Mouse (Mus musculus) megakaryocyte, adult 5-6 weeks (primary cell): ENCODE results near the gene Simc1. TPM values are rescaled to one million over a fixed set of nuclear protein-coding genes. Genes with fewer than 3 reads are reported as not detected.
A peak's percentile ranks its signal among the peaks of the same experiment; 100 is the strongest.

Source experiments
- ATAC-seq: 2 replicates; pipeline ENCODE4 v1.8.0; 2016; ENCODE audit warnings: mild to moderate bottlenecking, inconsistent platforms; ENCODE audit not compliant: poor library complexity, severe bottlenecking
- total RNA-seq, 2 experiments: library from RNA; stranded (forward) in 1 of 2; stranded (reverse) in 1 of 2; fragments of 153-499, 151-499 nt in 1 of 2; fragments of 221-1000, 200-1000 nt in 1 of 2; gene quantifications; 2 replicates each; pipeline versions ENCODE4 v1.2.3 to v1.2.4; 2015 to 2017

Gene Simc1
- total RNA-seq, 2 experiments from 2014 or later: 5.3 to 5.5 TPM

DNA sequence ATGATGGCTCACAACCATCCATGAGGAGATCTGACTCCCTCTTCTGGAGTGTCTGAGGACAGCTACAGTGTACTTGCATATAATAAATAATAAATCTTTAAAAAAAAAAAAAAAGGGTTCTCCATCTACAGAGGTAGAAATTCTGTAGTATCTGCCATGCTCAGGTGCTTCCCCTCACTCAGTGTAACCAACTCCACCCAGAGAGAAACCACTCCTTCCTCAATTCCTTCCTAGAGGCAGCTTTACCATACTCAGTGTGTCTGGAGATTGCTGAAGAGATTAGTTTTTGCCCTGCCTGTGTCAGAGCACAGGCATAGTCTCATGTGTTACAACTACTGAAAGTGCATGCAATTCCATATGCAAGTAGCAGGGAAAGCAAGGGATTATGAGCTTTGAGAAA, 28.6 kb downstream of the Simc1 start:
- no peak for ATAC-seq

DNA sequence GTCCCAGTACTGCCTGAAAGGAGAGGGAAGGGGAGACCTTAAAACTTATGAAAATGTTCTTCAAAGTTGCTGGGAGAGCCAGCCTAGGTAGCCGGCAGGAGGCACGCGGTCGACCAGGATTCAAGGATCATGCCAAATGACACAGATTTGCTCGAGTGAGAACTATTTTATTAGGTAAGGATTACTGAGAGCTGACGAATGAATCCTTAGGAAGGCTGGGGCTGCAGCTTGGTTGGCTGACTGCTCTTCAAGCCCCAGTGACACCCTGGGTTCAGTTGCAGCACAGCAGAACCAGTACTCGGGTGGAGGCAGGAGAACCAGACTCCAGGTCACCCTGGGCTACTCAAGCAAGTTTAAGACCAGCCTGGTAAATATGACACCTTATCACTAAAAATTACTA, 44.5 kb downstream of the Simc1 start:
- no peak for ATAC-seq

DNA sequence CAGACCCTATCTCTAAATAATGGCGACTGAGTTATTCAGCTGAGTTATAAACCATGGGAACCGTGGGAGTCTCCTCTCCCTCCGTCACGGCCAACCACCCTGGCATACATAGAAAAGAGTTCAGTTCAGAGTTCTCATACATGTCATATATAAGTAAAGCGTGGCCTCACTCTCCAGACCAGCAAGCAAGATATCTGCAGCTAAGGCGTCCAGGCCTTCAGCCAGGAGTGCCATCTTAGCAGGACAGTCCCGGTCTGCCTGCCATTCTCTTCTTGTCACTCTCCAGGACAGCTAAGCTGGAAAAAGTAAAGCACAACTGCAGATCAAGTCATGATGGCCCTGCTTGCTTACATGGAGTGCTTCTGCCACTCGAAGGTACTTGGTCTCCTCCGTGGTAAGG, 52.6 kb downstream of the Simc1 start:
- no peak for ATAC-seq

DNA sequence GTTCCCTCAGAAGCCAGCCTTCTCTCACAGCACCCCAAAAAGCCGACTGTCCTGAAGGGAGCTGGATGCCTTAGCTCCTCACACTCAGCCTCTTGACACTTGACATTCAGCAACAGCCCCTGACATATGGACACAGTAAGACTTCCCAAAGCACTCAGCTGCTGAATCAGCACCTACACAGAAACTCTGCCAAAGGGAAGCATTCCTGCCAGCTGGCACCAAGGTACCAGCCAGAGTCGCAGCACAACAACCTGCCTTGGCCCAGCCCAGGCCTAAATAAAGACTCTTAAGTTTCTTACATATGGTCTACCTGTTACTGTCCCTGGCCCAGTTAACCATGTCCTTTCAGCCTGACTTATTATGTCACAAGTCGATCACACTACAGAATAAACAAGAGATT, 53.2 kb downstream of the Simc1 start:
- ATAC-seq: no peak

DNA sequence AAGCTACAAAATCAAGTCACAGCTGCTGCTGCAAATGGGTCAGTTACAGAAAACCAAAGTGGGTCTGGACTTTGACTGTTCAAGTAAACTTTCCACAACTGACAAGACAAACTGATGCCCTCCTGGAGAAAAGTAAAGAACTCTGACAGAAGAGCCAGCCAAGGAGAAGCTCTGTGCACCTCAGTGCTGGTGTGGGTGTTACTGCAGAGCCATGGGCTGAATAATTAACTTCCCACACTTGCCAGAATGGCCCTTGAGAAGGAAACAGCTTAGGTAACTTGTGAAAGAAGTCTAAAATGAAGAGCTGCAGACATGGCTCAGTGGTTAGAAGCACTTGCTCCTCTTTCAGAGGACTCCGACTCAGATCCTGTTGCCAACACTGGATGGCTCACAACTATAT, 54.1 kb downstream of the Simc1 start:
- no peak for ATAC-seq

DNA sequence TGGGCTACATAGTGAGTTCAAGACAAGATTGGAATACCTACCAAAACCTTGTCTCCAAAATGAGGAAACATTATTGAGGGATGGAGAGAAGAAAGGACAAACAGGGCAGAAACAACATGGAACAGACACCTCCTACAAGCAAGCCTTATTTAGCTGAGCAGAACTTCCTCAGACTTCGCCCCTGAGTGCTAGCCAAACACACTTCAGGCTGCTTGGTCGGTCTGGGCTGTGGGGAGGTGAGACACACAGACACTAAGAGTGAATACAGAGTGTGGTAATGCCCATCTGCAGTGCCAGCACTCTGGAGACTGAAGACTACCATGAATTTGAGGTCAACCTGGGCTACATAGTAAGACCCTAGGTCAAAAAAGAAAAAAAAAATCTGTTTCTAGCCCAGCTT, 56.1 kb downstream of the Simc1 start:
- no peak for ATAC-seq

DNA sequence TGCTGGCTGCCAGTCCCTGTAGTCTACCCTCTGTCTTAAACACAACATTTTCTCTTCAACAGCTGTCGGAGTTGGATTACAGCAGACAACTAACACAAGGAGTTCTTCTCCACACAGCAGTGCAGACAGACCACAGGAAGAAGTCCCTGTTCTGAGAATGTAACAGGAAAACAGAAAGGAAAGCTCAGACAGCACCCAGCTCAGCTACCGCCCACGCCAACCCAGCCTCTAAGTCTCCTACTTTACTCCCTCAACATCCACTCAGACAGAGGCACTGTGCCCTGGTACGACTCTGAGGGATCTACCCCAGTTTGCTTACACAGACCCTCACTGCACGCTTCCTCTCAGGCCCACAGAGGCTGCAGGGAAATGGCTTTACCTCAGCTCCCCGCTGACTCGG, 57.0 kb downstream of the Simc1 start:
- no peak for ATAC-seq

DNA sequence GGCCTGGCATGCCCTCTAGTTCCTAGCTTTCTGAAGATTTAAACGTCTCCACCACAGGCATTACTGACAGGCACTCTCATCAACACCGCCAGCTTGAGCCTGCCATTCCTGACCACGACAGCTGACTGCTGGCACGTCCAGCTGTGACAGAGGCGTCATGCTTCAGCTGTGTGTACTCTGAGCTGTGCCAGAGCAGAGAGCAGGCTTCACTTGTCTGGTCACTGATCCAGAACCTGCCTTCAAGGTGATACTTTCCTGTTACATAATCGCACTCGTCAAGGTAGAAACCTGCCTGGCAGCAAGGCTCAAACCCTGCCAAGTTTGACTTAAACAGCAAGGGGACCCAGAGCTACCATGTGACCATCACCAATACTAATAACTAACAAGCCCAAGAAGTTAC, 59.0 kb downstream of the Simc1 start:
- ATAC-seq: no peak

DNA sequence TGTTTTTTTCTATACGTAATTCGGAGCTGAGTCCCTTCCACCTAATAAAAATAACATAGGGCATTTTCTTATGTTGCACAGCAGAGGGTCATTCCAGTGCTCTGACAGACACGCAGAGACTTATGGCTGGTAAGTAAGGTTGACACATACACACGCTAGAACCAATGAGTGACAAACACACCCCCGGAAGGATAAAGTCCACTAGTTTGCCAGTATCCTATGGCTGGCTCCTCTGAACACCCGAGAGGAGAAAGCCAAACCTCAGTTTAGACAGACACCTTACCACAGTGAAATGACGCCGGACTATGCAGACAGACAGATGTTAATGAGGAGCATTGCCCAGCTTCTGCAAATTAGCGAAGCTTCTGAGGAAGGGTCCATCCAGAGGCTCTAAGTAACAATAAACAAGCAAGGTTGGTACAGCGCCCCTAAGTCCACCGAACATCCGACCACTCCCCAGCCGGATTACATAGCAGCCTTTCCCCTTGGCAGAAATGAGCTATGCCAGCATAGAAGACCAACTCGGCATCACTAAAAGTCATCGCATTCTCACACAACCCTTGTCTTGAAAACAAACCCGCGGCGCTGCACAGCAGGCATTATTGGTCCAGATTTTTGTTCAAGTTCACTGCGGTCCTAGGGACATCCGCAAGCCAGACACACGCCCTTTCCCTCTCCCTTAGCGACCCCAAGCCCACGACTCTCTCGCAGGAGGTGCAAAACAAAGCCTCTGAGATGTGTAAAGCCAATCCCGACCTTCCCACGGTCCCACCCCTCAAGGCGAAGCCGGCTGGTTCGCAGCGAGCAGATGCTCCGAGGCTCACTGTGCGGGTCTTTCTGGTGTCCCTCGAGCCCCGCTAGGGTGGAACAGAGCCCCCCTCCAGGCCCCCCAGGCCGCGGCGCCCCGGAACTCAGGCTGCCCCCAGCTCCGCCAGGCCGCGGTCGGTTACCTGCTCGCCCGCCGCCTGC, 60.9 kb downstream of the Simc1 start:
- ATAC-seq: no peak

DNA sequence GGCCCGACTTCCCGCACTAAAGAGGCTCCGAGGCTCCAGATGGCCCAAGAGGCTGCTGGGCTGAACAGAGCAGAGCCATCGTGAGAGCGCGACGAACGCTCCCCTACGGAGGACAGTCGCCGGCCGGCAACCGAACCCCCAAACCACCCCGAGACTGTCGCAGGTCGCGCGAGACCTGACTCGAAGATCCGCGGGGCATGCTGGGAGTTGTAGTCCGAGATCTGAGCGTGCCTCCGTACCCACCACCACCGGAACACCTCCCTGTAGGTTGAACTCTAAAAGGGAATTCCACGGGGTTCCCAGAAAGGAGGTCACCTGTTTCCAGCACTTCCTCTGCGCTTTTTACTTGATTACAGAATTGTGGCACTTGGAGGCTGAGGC, 61.6 kb downstream of the Simc1 start, which contains the start of gene 4833439L19Rik:
Gene 4833439L19Rik (minus strand): TSS at position 235 of the 381 bp plus-strand sequence.
- peak; percentile 99 for ATAC-seq

DNA sequence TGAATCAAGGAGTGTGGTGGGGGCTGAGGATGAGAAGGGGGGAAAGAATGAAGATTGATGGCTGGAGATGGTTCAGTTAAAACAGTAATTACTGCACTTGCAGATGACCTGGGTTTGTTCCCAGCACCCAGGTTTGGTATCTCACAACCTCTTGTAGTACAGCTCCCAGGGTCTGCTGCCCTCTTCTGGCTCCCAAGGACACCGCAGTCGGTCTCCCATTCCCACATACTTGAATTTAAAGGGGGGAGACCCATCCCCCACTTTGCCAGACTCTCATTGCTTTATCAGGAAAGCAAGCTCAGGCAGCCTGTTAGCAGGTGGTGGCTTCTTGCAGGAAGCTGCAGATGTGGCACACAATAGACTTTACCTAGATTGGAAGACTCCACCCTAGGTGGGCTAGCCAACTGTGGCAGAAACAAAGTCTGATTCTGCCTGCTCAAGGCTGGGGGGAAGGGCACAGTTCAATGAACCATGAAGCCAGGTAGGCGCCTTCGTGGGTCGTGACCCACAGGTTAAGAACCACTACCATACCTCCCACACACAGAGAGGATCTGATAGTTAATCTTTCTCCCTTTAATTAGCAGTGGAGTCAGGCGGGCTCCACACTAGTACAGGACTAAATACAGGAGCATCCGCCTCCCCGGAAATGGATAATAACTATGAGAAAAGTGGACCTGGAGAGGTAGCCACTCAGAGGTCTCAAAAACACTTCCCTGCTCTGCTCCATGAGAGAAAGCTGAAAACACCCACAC, 62.2 kb downstream of the Simc1 start:
- ATAC-seq: peak; percentile 69

DNA sequence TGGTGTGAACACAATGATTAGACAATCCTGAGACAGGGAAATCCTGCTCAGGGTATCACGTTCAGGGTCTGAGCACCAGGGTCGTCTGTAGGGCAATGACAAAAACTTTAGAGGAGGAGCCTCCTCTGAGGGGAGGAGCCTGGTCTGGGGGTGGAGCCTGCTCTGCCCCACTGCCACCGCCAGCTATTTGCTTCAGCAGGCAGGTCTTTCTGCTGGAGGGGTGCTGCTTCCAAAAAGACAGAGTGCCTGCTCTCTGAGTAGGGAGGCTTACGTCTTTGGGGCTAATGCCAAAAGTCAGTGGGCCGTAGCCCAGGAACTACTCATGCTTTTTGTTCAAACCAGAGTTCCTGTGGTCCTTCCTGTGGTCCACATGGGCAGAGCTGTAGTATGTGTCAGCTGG, 64.8 kb downstream of the Simc1 start:
- no peak for ATAC-seq

DNA sequence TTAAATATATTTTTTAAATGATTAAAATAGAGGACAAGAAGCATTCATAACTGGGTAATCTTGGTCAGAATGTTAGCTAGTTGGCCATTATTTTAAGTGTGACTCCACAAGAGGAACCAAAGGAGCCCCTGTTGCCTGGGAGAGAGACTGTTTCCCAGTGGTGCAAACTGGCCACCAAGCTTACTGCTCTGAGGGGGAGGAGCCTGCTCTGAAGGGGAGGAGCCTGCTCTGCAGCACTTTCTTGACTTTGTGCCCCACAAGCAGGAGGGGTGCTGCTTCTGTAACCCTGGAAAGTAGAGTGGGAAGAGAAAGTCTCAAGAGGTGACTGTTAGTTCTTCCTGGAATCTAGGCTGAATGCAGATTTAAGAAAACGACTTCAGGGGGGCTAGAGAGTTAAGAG, 65.7 kb downstream of the Simc1 start:
- no peak for ATAC-seq

DNA sequence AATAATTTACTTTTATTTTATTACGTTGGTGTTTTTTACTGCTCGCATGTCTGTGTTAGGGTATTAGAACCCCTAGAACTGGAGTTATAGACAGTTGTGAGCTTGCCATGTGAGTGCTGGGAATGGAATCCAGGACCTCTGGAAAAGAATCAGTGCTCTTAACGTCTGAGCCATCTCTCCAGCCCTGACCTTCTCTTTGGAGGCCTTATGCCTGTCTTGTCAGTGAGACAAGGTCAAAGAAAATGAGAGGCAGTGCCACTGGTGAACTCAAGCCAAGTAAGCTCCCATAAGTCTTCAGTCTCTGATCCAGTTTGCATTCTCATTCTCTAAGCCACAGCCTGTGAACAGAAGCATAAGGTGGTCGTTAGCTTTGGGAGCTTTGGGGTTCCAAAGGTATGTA, 67.2 kb downstream of the Simc1 start:
- ATAC-seq: no peak

DNA sequence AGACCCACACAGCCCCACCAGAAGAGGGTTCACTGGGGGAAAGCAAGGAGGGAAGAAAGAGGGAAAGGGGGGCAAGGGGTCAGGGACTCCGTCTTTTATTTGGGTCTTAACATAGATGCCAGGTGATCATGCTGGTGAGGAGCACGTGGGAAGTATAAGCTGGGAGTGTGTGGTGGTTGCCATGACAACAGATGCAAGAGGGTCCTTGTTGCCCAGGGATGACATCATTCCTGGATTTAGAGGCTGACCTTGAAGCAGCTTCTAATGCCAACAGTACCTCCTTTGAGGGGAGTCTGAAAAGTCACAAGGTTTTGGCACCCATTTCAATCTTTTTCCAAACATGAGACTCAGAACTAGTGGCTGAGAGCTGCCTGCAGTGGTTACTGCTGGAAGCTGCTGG, 68.1 kb downstream of the Simc1 start:
- ATAC-seq: no peak

DNA sequence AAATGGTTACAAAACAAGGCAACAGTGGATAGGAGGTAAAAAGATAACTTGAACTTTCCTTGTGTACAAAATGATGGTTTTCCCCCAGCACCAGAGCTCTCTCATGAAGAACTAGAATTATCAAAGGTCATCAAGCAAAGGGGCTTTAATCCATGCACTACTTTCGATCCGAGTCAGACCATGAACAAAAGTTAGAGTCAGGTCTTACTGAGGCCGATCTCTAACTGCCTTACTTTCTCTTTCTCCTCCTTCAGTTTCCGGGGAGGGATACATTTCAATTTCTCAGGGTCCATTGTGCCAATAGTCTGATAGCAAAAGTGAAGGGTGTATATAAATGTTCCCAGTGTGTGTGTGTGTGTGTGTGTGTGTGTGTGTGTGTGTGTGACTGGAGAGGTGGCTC, 69.0 kb downstream of the Simc1 start:
- no peak for ATAC-seq

DNA sequence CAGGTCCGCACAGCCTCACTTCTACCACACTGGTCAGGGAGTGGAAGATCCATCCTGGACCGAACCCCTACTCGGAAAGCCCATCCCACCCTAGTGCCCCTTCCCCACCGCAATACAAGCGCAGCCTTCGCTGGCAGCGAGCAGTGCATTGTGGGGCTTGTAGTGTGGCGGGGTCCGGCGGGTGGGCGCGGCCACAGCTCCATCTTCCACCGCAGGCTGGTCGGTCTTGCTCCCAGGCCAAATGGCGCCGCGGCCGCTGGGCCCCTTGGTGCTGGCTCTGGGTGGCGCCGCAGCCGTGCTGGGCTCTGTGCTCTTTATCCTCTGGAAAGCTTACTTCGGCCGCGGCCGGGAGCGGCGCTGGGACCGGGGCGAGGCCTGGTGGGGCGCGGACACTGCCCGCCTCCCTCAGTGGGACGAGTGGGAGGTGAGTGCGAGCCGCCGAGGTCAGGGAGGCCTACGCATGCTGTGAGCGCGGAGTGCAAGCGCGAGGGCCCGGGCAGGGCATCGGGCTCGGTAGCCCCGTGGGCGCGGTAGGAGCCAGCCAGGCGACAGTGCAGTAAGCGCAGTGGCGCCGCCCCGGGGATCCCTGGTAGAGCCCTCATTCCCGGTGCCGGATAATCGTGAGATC, 71.4 kb downstream of the Simc1 start, which contains the start of gene Arl10:
Gene Arl10 (plus strand): TSS at position 162 of the 628 bp plus-strand sequence.
- ATAC-seq: peak; percentile 72

DNA sequence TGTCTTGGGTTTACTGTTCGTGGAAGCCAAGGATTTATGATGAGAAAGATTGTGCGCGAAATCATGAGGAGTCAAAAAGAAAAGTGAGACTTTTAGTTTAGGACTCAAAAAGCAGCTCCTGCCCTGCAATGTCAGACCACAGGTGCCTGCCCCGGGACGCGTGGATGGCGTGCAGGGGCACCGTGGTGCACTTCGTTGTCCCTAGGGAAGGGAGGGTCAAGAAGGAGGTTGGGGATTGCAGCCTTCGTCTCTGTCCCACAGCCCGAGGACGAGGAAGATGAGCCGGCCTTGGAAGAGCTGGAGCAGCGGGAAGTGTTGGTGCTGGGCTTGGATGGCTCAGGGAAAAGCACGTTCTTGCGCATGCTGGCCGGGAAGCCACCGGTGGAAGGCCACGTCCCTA, 71.9 kb downstream of the Simc1 start:
- no peak for ATAC-seq

DNA sequence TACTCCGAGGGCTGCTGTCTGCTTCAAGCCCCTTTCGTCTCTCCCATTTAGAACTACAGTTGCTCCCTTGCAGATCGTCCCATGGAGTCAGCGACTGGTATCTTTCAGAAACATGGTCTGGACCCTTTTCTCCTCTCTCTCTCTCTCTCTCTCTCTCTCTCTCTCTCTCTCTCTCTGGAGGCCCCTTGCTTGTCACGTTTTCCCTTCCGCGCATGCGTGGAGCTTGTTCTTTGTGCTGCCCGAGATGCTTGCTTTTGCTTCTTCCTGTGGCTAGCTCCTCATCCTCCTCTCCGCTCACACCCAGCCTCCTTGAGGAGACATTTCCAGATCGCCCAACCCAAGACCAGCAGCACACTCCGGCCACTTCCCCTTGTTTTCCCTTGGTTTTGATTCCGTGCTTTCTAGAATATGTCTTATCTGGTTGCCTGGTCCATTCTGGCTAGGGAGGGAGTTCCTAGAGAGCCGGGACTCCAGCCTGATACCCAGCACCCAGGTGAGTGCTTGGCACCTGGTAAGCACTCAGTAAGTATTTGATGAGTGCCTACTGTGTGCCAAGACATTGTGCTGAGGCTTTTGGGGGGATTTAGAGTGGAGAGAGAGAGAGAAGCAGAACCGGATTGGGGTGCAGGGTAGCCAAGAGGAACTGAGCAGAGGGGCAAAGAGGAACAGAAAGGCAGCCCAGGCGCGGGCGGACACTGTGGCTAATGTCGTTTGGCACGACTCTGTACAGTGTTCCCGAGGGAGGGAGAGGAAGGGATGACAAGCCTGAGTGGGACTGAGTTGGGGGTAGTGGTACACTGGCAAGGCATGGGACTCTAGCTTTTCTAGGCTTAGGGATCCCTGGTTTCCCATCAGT, 74.3 kb downstream of the Simc1 start:
- peak; percentile 84 for ATAC-seq

DNA sequence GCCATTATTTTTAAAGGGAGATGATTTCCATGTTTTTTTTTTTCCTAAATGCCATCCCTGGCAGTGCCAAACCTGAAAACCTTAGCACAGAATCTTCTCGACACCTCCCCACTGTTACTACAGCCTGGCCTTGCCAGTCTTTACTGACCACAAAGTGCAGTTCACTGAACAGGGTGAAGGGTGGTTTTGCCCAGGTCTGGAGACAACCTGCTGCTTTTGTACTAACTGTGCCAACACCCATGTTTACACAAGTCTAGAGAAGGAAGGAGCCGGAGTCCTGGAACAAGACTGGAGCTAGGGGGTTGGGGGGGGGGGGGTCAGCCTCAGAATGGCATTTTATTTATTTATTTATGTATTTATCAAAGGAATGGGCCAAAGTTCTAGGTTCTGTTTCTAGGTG, 77.8 kb downstream of the Simc1 start:
- no peak for ATAC-seq

DNA sequence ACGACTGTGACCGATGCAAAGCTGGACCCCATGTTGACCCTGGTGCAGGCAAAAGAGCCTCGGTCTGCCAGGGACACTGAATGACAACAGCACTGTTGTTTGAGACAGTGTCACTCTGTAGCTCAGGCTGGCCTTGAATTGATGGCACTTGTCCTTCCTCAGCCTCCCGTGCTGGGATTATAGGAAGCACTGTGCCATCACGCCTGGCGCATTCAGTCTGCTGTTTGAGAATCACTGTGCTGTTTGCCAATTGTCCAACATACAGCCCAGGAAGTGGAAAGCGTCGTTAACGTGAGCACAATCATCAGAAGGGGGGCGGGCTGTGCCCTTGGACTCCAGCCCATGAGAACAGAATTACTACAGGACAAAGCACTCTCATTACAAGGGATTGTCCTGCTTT, 78.5 kb downstream of the Simc1 start:
- ATAC-seq: no peak
